Mouse (Mus musculus): Measurements from ENCODE around the gene Arid1a. TPM values are rescaled to one million over a fixed set of nuclear protein-coding genes. Genes with fewer than 3 reads are reported as not detected.

Arid1a gene
- 7.2 TPM for polyA plus RNA-seq (2014; fragmentation: Illumina TruSeq; extraction: RNeasy Lipid Tissue Mini Kit (QIAGEN cat#74804); ENCODE audit: low read depth, low replicate concordance)

DNA sequence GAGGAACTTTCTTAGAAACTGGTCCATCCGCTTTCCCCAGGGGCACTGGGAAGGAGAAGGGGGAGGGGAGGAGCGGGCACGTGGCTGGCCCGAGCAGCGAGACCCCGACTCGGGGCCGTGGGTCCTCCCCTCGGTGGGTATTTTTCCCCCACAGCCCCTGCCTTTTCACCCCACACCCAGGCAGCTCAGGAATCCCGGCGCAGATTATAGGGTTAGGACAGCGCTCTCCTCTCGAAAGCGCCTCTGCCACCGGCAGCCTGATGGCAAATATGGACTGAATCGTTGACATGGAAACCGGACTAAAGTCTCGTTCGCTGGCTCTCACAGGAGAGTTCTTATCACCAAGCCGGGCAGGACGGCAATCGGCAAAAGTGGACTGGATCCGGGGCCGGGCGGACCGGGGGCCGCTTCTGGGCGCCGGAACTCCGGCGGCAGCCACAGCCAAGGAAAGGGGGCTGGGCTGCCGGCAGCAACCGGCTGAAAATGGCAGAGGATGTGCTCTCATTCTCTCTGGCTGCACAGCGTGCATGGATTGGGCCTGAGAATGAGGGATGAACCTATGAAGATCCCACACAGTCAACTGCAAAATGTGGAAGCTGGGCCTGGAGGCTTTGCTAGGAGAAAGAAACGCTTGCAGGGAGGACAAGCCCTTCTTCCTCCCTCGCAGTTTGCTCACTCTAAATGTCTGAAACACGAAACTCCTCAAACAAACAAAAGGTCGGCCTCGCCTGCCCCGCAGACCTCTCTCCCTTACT, at the start of gene Arid1a:
Arid1a (minus strand) TSS at position 256 of the 755 bp plus-strand sequence.

DNA sequence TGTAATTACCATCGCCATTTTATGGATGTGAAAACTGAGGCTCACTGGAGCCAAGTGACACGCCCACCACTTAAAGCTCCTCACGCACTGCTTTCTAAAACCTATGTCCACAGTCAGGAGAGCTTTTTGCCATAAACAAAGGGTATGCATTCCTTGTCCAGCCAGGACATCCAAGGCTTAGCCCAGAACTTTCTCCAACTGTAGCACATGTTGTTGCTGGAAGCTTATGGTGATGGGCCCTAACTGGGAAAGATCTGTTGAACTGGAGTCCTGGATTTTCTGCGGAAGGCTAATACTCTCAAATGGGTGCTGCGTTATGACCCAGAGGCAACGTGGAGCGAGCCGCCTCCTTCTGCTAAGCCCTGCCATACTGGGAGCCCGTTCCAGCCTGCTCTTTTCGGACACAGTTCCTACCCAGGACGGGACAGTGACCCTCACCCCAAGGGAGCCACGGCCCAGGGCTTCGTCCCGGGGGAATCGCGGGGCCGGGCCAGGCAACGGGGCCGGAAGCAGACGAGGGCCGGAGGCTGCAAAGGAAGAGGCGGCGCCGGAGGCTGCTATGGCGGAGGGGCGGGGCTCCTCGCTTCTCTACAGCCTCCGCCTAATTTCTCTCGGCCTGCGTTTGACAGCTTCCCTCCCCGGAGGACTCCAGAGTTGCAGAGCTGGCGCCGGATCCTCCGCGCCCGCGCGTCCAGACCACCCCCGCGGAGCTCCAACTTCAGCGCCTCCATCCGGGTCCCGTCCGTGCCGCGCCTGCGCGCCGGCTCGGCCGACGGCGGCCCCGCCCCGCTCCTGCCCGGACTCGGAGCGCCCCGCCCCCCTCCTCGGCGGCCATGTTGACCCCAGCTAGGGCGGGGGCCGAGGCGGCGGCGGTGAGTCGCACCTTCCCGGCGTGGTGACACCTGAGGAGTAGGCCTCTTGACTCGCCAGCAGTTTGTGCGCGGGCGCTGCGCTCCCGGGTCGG, 84.4 kb downstream of the Arid1a start, which contains the start of gene Pigv:
Pigv (minus strand) TSS at position 767 of the 964 bp plus-strand sequence.

DNA sequence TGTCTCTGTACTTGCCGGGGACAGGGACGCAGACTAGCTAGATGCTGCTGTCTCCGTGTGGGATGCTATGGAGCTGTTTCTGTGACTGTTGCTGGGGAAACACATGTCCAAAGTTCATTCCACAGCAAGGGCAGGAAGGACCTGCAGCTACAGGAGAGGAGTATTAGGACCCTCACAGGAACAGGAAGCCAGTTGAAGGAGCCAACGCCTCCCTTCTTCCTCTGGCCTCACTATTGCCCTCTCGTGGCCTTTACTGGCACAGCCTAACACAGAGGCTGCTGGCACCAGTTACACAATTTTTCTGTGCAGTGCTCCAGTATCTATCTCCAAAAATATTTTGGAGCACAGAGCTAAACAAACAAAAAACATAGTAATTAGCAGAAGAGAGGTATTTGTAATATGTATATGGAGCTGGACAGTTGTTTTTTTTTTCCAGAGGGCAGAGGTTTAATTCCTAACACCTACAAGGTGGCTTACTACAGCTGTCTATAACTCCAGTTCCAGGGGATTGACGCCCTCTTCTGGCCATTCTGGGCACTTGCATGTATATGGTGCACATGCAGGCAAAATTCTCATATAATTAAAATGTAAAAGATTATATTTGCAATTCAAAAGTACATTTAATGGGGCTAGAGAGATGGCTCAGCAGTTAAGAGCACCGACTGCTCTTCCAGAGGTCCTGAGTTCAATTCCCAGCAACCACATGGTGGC, 106.4 kb downstream of the Arid1a start, which contains the start of gene Zdhhc18:
Zdhhc18 (minus strand) TSS at position 166 of the 711 bp plus-strand sequence.

Other genes starting within 250 kb of the Arid1a start
- not detected for gene Kdf1, start 237.8 kb downstream of the Arid1a start, polyA plus RNA-seq (2014; fragmentation: Illumina TruSeq; extraction: RNeasy Lipid Tissue Mini Kit (QIAGEN cat#74804); ENCODE audit: low read depth, low replicate concordance)
- 16.6 TPM for gene Nudc, start 210.8 kb downstream of the Arid1a start, polyA plus RNA-seq (2014; fragmentation: Illumina TruSeq; extraction: RNeasy Lipid Tissue Mini Kit (QIAGEN cat#74804); ENCODE audit: low read depth, low replicate concordance)
- 4.4 TPM for gene Nr0b2, start 203.4 kb downstream of the Arid1a start, polyA plus RNA-seq (2014; fragmentation: Illumina TruSeq; extraction: RNeasy Lipid Tissue Mini Kit (QIAGEN cat#74804); ENCODE audit: low read depth, low replicate concordance)
- gene Gpatch3, start 182.0 kb downstream of the Arid1a start, polyA plus RNA-seq (2014; fragmentation: Illumina TruSeq; extraction: RNeasy Lipid Tissue Mini Kit (QIAGEN cat#74804); ENCODE audit: low read depth, low replicate concordance): not detected
- gene Gpn2, start 172.4 kb downstream of the Arid1a start, polyA plus RNA-seq (2014; fragmentation: Illumina TruSeq; extraction: RNeasy Lipid Tissue Mini Kit (QIAGEN cat#74804); ENCODE audit: low read depth, low replicate concordance): not detected
- not detected for gene Sfn, start 154.6 kb downstream of the Arid1a start, polyA plus RNA-seq (2014; fragmentation: Illumina TruSeq; extraction: RNeasy Lipid Tissue Mini Kit (QIAGEN cat#74804); ENCODE audit: low read depth, low replicate concordance)
- 2.8 TPM for gene Zdhhc18, start 106.6 kb downstream of the Arid1a start, polyA plus RNA-seq (2014; fragmentation: Illumina TruSeq; extraction: RNeasy Lipid Tissue Mini Kit (QIAGEN cat#74804); ENCODE audit: low read depth, low replicate concordance)
- gene Pigv, start 84.1 kb downstream of the Arid1a start, polyA plus RNA-seq (2014; fragmentation: Illumina TruSeq; extraction: RNeasy Lipid Tissue Mini Kit (QIAGEN cat#74804); ENCODE audit: low read depth, low replicate concordance): 2.4 TPM
- 0.29 TPM for gene Rps6ka1, start 131.0 kb upstream of the Arid1a start, polyA plus RNA-seq (2014; fragmentation: Illumina TruSeq; extraction: RNeasy Lipid Tissue Mini Kit (QIAGEN cat#74804); ENCODE audit: low read depth, low replicate concordance)
- 74.2 TPM for gene Hmgn2, start 211.9 kb upstream of the Arid1a start, polyA plus RNA-seq (2014; fragmentation: Illumina TruSeq; extraction: RNeasy Lipid Tissue Mini Kit (QIAGEN cat#74804); ENCODE audit: low read depth, low replicate concordance)
- 10.2 TPM for gene Dhdds, start 244.1 kb upstream of the Arid1a start, polyA plus RNA-seq (2014; fragmentation: Illumina TruSeq; extraction: RNeasy Lipid Tissue Mini Kit (QIAGEN cat#74804); ENCODE audit: low read depth, low replicate concordance)